9 mouse cellular contexts compared by ENCODE assay signal in genomic region chr9:118907934-118908620, GRCm38 (mm10). TPM values are rescaled to one million over a fixed set of nuclear protein-coding genes. Genes with fewer than 3 reads are reported as not detected.
A peak's percentile ranks its signal among the peaks of the same experiment; 100 is the strongest.
DNase-seq lines count a peak whose midpoint lies in the region; ATAC-seq and TF ChIP-seq lines count a peak whose summit lies in the region.
"Had no signal": no experiment of that assay in that cellular context is flagged by ENCODE, and none has a peak within 500 bp of the region (broad histone marks: within the 10 kb centered on the region; RNA-seq: fewer than 3 reads in every experiment).

No protein-coding gene starts in this region.

- peak; percentile 97 for TF ChIP-seq CTCF in kidney, postnatal 0 days (IDR thresholded peaks at IDR 0.05; ENCODE audit: low read depth)

- H3K9me3 ChIP-seq in kidney, postnatal 0 days (replicated peaks; ENCODE audit: low read length) = no peaks in the 10 kb centered on the region
- no peaks in the 10 kb centered on the region for H3K9me3 ChIP-seq in liver, embryonic 11.5 days (ENCODE audit: control insufficient read depth, low read length)
- H3K9me3 ChIP-seq: heart, embryonic 13.5 days had no signal

- H3K36me3 ChIP-seq in kidney, postnatal 0 days (ENCODE audit: insufficient read depth, low read length) = no peaks in the 10 kb centered on the region
- no peaks in the 10 kb centered on the region for H3K36me3 ChIP-seq in liver, embryonic 11.5 days (ENCODE audit: control insufficient read depth, insufficient read depth, low read length)
- H3K36me3 ChIP-seq: heart, embryonic 13.5 days had no signal

- H3K9ac ChIP-seq in kidney, postnatal 0 days (ENCODE audit: low read depth, low read length) = no peak overlapping the region
- H3K9ac ChIP-seq in liver, embryonic 11.5 days (ENCODE audit: low read depth, low read length) = no peak overlapping the region
- H3K9ac ChIP-seq: heart, embryonic 13.5 days had no signal

- 49% methylated on average over 18 of the region's 18 CpGs for WGBS in kidney, postnatal 0 days
- 54% methylated on average over 18 of the region's 18 CpGs for WGBS in liver, embryonic 11.5 days

- no peak overlapping the region for H3K4me2 ChIP-seq in kidney, postnatal 0 days (ENCODE audit: low read length)
- no peak overlapping the region for H3K4me2 ChIP-seq in liver, embryonic 11.5 days
- H3K4me2 ChIP-seq: heart, embryonic 13.5 days had no signal

- H3K27ac ChIP-seq in kidney, postnatal 0 days = no peak overlapping the region
- no peak overlapping the region for H3K27ac ChIP-seq in liver, embryonic 11.5 days (ENCODE audit: low read depth, low read length)
- H3K27ac ChIP-seq: heart, embryonic 13.5 days had no signal

- peak; percentile 72 for DNase-seq in adipocyte (ENCODE audit: low spot score)
- DNase-seq in embryo, embryonic 10.5 days (ENCODE audit: low spot score) = peak; percentile 96
- DNase-seq in heart, adult 18-20 months = peak; percentile 80 to 93
- DNase-seq in kidney, postnatal 0 days (ENCODE audit: low spot score) = peak; percentile 88
- peak; percentile 67 for DNase-seq in liver, embryonic 11.5 days (ENCODE audit: low spot score)
- peak; percentile 86 for DNase-seq in ovary, postnatal 14 days (ENCODE audit: low spot score)
- DNase-seq in thymus, postnatal 4 days = peak; percentile 81

- H3K4me1 ChIP-seq in kidney, postnatal 0 days (replicated peaks; ENCODE audit: insufficient read depth, low read length) = 0 out of 2 replicates have a peak, but pooled peaks cover 4% of the 10 kb centered on the region
- H3K4me1 ChIP-seq in liver, embryonic 11.5 days (replicated peaks; ENCODE audit: control insufficient read depth, insufficient read depth, low read length) = no peaks in the 10 kb centered on the region; the same call in 1 of the 2 replicates

- H3K27me3 ChIP-seq in kidney, postnatal 0 days (ENCODE audit: insufficient read depth, low read length) = no peaks in the 10 kb centered on the region
- H3K27me3 ChIP-seq in liver, embryonic 11.5 days (replicated peaks; ENCODE audit: control insufficient read depth, insufficient read depth, low read length) = no peaks in the 10 kb centered on the region
- H3K27me3 ChIP-seq: heart, embryonic 13.5 days had no signal

- peak; percentile 68 for ATAC-seq in CD4-positive, CD25-positive, alpha-beta regulatory T cell, adult 4 months
- ATAC-seq in kidney, postnatal 0 days (replicated peaks; ENCODE audit: low FRiP score, low read depth) = no peak
- no peak for ATAC-seq in liver, embryonic 11.5 days (replicated peaks; ENCODE audit: low FRiP score)

- no peak overlapping the region for H3K4me3 ChIP-seq in kidney, postnatal 0 days (replicated peaks; ENCODE audit: low read depth, low read length)
- no peak overlapping the region for H3K4me3 ChIP-seq in liver, embryonic 11.5 days (ENCODE audit: low read depth, low read length)
- H3K4me3 ChIP-seq: heart, embryonic 13.5 days had no signal

RNA-seq across cellular contexts. Expression of gene Ctdspl, which starts 18.2 kb away (rescaled TPM):
- polyA plus RNA-seq in CD4-positive, CD25-positive, alpha-beta regulatory T cell, adult 4 months (2017; shearing (Covaris generic)) = under 1 TPM; 0.62 to 0.75 TPM
- total RNA-seq in heart, adult 18-20 months (2021) = 10 to 100 TPM; 10.6 to 12.8 TPM
- 21.9 and 24.2 TPM in 2 replicates for polyA plus RNA-seq in kidney, postnatal 0 days (2015; fragmentation: Nextera tagmentation; extraction: Ambion mirVana)
- 8.2 and 8.4 TPM in 2 replicates for polyA plus RNA-seq in liver, embryonic 11.5 days (2014; fragmentation: Nextera tagmentation; extraction: Ambion mirVana)
